Mouse (Mus musculus): ENCODE data around the gene Lsm14b.

The Lsm14b gene

GRCm38 (mm10) chr2:180050986-180051385, 26.2 kb downstream of the Lsm14b start:
- intact Hi-C loops (cut with DNase I) = no loop called here

GRCm38 (mm10) chr2:180051986-180052733, 27.4 kb downstream of the Lsm14b start:
- intact Hi-C loops (cut with DNase I) = no loop called here

GRCm38 (mm10) chr2:180053001-180053400, 28.2 kb downstream of the Lsm14b start:
- intact Hi-C loops (cut with DNase I) = no loop called here

GRCm38 (mm10) chr2:180063338-180064131, 38.7 kb downstream of the Lsm14b start:
- intact Hi-C loops (cut with DNase I) = no loop called here

- intact Hi-C loops (cut with DNase I) = no loop called here
Observed at GRCm38 (mm10) chr2:180069770-180070480, 45.1 kb downstream of the Lsm14b start.

- intact Hi-C loops (cut with DNase I) = no loop called here
Observed at GRCm38 (mm10) chr2:180070481-180071453, 46.0 kb downstream of the Lsm14b start, which contains the start of gene Mtg2. Gene Mtg2 (plus strand): TSS chr2:180070588.

GRCm38 (mm10) chr2:180071671-180072070, 46.9 kb downstream of the Lsm14b start:
- intact Hi-C loops (cut with DNase I) = no loop called here

- intact Hi-C loops (cut with DNase I) = no loop called here
Observed at GRCm38 (mm10) chr2:180072886-180073285, 48.1 kb downstream of the Lsm14b start.

- intact Hi-C loops (cut with DNase I) = no loop called here
Observed at GRCm38 (mm10) chr2:180077622-180078021, 52.8 kb downstream of the Lsm14b start.

GRCm38 (mm10) chr2:180080680-180081079, 55.9 kb downstream of the Lsm14b start:
- intact Hi-C loops (cut with DNase I) = no loop called here

- intact Hi-C loops (cut with DNase I) = no loop called here
Observed at GRCm38 (mm10) chr2:180083063-180083462, 58.3 kb downstream of the Lsm14b start.

- intact Hi-C loops (cut with DNase I) = no loop called here
Observed at GRCm38 (mm10) chr2:180084565-180084964, 59.8 kb downstream of the Lsm14b start.
